Mouse (Mus musculus): Measurements from ENCODE around the gene H2-DMb2.
A peak's percentile ranks its signal among the peaks of the same experiment; 100 is the strongest.

Gene H2-DMb2

DNA sequence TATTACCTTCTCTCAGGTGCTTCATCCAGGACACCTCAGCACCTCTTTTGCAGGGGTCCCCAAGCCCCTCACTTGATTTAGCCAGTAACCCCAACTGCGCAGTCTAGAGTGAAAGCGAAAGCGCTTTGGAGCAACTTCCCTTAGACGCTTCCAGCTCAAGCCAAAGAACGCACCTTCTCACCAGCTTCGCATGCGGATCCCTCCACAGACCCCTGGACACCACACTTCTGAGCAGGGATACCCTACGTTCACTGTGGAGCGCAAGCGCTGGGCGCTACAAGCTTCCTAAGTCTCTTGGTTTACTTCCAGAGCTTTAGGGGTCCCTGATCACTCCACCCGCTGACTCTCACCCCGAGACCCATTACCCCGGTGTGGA, 43.8 kb downstream of the H2-DMb2 start:
- no peak for DNase-seq

DNA sequence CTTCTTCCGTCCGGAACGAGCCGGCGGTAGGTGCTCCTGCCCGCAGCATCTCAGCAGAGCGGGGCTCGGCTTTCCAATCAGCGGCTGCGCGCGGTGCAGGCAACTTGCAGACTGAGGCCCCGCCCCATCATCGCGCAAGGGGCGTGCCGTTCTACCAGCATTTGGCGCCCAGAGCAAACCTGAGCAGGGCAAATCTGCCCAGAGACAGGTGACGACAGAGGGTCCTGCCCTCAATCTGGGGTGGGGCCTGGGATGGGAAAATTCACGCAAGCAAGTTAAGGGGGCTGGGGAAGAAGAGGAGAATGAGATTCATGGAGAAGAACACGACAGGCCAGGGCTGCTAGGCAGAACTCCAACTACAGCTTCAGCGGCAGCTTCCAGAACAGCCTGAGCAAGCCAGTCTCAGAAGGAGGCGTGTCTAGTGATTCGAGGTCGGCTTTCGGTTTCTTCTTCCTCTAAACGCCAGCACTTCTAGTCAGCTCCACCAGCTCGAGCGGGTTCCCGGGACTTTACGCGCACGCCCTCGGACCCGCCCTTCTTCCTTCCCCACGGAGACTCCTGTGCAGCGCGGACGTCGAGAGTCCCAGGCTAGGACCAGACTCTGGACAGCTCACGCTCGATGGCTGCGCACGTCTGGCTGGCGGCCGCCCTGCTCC, 44.3 kb downstream of the H2-DMb2 start, which contains the start of the genes Tap1 and Psmb9:
Gene Tap1 (plus strand): TSS at position 293 of the 656 bp plus-strand sequence.
Gene Psmb9 (minus strand): TSS at position 504 of the 656 bp plus-strand sequence.
- peak; percentile 79 for DNase-seq

- no peak for DNase-seq
Observed at GRCm38 (mm10) chr17:34188010-34188409, 44.9 kb downstream of the H2-DMb2 start.

- no peak for DNase-seq
Observed at GRCm38 (mm10) chr17:34188986-34189385, 45.9 kb downstream of the H2-DMb2 start.

GRCm38 (mm10) chr17:34192852-34193251, 49.7 kb downstream of the H2-DMb2 start:
- DNase-seq = no peak

DNA sequence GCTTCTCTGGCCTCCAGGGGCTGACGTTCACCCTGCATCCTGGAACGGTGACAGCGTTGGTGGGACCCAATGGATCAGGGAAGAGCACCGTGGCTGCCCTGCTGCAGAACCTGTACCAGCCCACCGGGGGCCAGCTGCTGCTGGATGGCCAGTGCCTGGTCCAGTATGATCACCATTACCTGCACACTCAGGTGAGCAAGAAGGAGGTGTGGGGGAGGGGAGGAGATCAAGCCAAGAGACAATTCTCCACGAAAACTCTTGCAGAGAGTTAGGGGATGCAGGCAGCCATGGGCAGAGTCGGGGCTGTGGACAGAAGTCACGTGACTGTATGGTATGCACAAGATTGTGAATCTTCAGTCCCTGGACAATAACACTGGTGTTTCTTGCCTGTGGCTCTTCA, 50.4 kb downstream of the H2-DMb2 start:
- no peak for DNase-seq

DNA sequence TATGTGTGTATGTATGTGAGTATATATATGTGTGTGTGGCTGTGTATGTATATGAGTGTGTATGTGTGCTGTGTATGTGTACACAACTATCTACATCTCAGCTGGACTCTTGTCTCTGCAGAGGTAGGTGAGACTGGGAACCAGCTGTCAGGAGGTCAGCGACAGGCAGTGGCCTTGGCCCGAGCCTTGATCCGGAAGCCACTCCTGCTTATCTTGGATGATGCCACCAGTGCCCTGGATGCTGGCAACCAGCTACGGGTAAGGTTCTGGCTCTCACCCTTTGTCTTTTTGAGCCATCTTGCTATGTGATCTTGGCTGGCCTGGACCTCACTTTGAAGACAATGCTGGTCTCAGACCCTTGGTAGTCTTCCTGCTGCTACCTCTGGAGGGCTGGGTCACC, 51.6 kb downstream of the H2-DMb2 start:
- no peak for DNase-seq

GRCm38 (mm10) chr17:34196491-34196890, 53.4 kb downstream of the H2-DMb2 start:
- no peak for DNase-seq

GRCm38 (mm10) chr17:34196941-34197894, 54.1 kb downstream of the H2-DMb2 start, which contains the start of gene Psmb8:
Gene Psmb8, plus strand, starts transcription at chr17:34197721.
- peak; percentile 69 for DNase-seq

- DNase-seq = no peak
Observed at GRCm38 (mm10) chr17:34197904-34198520, 54.9 kb downstream of the H2-DMb2 start.

DNA sequence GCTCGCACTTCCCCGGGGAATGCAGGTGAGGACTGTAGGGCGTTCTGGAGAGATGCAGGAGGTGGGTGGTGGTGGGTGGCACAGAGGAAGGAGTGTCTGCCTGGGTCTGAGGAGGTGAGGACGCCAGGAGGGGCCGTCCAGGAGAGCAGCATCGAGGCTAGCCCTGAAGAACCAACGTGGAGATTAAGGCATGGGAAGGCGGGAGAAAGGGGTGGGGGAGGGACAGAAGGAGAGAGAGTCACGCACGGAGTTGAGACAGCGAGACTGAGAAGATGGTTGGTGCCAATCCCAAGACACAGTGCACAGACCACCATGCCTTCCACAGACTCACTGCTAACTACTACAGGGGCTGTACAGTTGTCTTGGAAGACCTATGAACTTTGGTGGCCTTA, 55.4 kb downstream of the H2-DMb2 start:
- DNase-seq = no peak

DNA sequence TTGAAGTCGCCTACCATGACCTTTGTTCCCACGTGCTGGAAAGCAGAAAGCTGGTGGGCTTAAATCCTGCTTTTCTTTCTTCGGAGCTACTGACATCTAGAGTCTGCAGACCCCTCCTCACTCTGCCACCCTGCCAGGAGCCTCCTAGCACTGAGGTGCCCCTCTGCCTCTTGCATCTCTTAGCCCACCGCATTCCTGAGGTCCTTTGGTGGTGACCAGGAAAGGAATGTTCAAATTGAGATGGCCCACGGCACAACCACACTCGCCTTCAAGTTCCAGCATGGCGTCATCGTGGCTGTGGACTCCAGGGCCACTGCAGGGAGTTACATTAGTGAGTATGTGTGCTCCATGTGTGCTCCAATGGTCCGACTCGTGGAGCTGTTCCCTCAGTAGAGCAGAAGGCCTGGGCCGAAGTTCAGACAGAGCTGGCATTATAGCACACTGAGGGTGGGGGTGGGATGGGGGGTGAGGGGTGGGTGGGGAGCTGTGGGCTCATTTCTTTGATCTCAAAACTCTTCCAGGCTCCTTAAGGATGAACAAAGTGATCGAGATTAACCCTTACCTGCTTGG, 56.0 kb downstream of the H2-DMb2 start:
- no peak for DNase-seq

- no peak for DNase-seq
Observed at GRCm38 (mm10) chr17:34200047-34200446, 56.9 kb downstream of the H2-DMb2 start.

DNA sequence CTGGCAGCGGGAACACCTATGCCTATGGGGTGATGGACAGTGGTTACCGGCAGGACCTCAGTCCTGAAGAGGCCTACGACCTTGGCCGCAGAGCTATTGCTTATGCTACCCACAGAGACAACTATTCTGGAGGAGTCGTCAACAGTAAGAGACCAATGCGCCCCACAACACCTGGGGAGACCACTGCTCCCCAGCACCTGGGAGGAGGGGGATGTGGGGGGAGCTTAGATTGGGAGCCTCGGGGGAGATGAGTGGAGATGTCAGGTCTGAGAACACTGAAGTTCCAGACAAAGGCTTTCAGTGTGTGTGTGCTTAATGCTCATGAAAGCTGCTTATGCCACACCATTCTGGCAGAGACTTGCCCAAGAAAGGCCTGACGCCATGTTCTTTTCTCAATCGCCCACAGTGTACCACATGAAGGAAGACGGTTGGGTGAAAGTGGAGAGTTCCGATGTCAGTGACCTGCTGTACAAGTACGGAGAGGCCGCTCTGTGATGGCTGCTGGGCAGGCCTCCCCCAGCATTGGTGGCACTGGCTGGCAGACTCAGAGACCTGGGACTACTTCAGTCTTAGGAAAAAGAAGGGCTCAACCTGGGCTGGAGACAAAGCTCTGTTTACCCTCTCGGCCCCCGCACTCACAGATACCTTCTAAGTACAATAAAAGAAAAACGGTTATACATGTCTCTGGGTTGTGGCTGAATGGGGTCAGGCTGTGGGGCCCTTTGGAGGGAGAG, 57.8 kb downstream of the H2-DMb2 start:
- no peak for DNase-seq
